Mouse (Mus musculus) testis, adult 10 weeks (tissue): ENCODE measurements around the gene Tasp1. TPM values are rescaled to one million over a fixed set of nuclear protein-coding genes. Genes with fewer than 3 reads are reported as not detected.

ENCODE experiments used
- polyA plus RNA-seq: library from polyadenylated mRNA; stranded (reverse); fragments of 350-450 nt; fragmentation: Illumina TruSeq; extraction: RNeasy Lipid Tissue Mini Kit (QIAGEN cat#74804); gene quantifications from one replicate; pipeline ENCODE4 v1.2.3, GENCODE M21; 2014; ENCODE audit warnings: low read depth, low replicate concordance

The Tasp1 gene
- 33.1 TPM for polyA plus RNA-seq

GRCm38 (mm10) chr2:140066353-140067314 is at the start of gene Tasp1:
TSS of gene Tasp1 (minus strand) at chr2:140066805.

Other genes with a start within 250 kb of the Tasp1 start
- not detected for gene Gm17374, start 85.2 kb upstream of the Tasp1 start, polyA plus RNA-seq
- gene Esf1, start 103.8 kb upstream of the Tasp1 start, polyA plus RNA-seq: 42.9 TPM
- gene Ndufaf5, start 103.8 kb upstream of the Tasp1 start, polyA plus RNA-seq: 16.3 TPM